In genomic region chr17:36931130-36931529, GRCm38 (mm10) we compare ENCODE assay signal across 33 mouse cellular contexts. TPM values are rescaled to one million over a fixed set of nuclear protein-coding genes. Genes with fewer than 3 reads are reported as not detected.
DNase-seq lines count a peak whose midpoint lies in the region; ATAC-seq and TF ChIP-seq lines count a peak whose summit lies in the region.
"Had no signal": no experiment of that assay in that cellular context is flagged by ENCODE, and none has a peak within 500 bp of the region (broad histone marks: within the 10 kb centered on the region; RNA-seq: fewer than 3 reads in every experiment).

No protein-coding gene starts in this region.

- H3K4me2 ChIP-seq in lung, postnatal 0 days (replicated peaks; ENCODE audit: low read depth, low read length): no peak overlapping the region
- H3K4me2 ChIP-seq: embryonic facial prominence, embryonic 13.5 days; heart, embryonic 13.5 days; hindbrain, embryonic 12.5 days; intestine, embryonic 15.5 days had no signal

- no peak for ATAC-seq in lung, postnatal 0 days
- ATAC-seq: activated CD4-positive, CD25-positive, alpha-beta regulatory T cell, adult 4 months; CD4-positive, CD25-positive, alpha-beta regulatory T cell, adult 4 months; forebrain, embryonic 14.5 days; forebrain, postnatal 0 days; hindbrain, embryonic 16.5 days; intestine, embryonic 15.5 days had no signal

- intact Hi-C loops in heart, adult 2 months (cut with DNase I): no loop called here

- no peaks in the 10 kb centered on the region for H3K79me2 ChIP-seq in heart, adult 2 months (replicated peaks; ENCODE audit: control insufficient read depth, insufficient read depth, low read length)

- peaks cover 15% of the 10 kb centered on the region for H3K4me1 ChIP-seq in heart, adult 2 months (ENCODE audit: control insufficient read depth, insufficient read depth, low read length)
- H3K4me1 ChIP-seq in lung, postnatal 0 days (ENCODE audit: insufficient read depth, low read depth, low read length): peaks cover 7% of the 10 kb centered on the region; the same call in 1 of the 2 replicates
- no peaks in the 10 kb centered on the region for H3K4me1 ChIP-seq in lung, adult 2 months (ENCODE audit: control insufficient read depth, insufficient read depth, low read length)
- H3K4me1 ChIP-seq in embryonic fibroblast, embryonic 13.5 days (ENCODE audit: control insufficient read depth, insufficient read depth, low read length): peaks cover 12% of the 10 kb centered on the region
- H3K4me1 ChIP-seq in cerebellum, adult 2 months (ENCODE audit: control insufficient read depth, insufficient read depth, low read length): no peaks in the 10 kb centered on the region
- H3K4me1 ChIP-seq: embryonic facial prominence, embryonic 10.5 days; embryonic facial prominence, embryonic 13.5 days; hindbrain, embryonic 12.5 days; intestine, embryonic 15.5 days had no signal

- H3K27ac ChIP-seq in heart, adult 2 months: peak overlapping the region; percentile 26
- 0 out of 2 replicates have a peak overlapping the region, but pooled peaks have one; percentile 26 for H3K27ac ChIP-seq in lung, postnatal 0 days (ENCODE audit: low read length)
- H3K27ac ChIP-seq in embryonic fibroblast, embryonic 13.5 days (ENCODE audit: insufficient read depth, low read length): peak overlapping the region; percentile 11; the same call in 1 of the 2 replicates
- H3K27ac ChIP-seq in cerebellum, adult 2 months (ENCODE audit: insufficient read depth, low read length): no peak overlapping the region
- H3K27ac ChIP-seq: embryonic facial prominence, embryonic 10.5 days; embryonic facial prominence, embryonic 13.5 days; heart, embryonic 13.5 days; hindbrain, embryonic 12.5 days; intestine, embryonic 15.5 days had no signal

- no peaks in the 10 kb centered on the region; the same call in 1 of the 2 replicates for H3K36me3 ChIP-seq in heart, adult 2 months (ENCODE audit: control insufficient read depth, insufficient read depth, low read length)
- H3K36me3 ChIP-seq in lung, postnatal 0 days (ENCODE audit: insufficient read depth, low read length): no peaks in the 10 kb centered on the region
- H3K36me3 ChIP-seq: embryonic facial prominence, embryonic 10.5 days; embryonic facial prominence, embryonic 13.5 days; heart, embryonic 13.5 days; hindbrain, embryonic 12.5 days; intestine, embryonic 15.5 days had no signal

- H3K27me3 ChIP-seq in heart, adult 2 months (ENCODE audit: control insufficient read depth, insufficient read depth, low read length): no peaks in the 10 kb centered on the region
- no peaks in the 10 kb centered on the region for H3K27me3 ChIP-seq in lung, postnatal 0 days (replicated peaks; ENCODE audit: insufficient read depth, low read length)
- H3K27me3 ChIP-seq in cerebellum, adult 2 months (ENCODE audit: control insufficient read depth, insufficient read depth, low read length): no peaks in the 10 kb centered on the region
- H3K27me3 ChIP-seq: hindbrain, embryonic 12.5 days; intestine, embryonic 15.5 days had no signal

- no peaks in the 10 kb centered on the region for H3K9me3 ChIP-seq in lung, postnatal 0 days (ENCODE audit: low read length)
- H3K9me3 ChIP-seq: embryonic facial prominence, embryonic 10.5 days; embryonic facial prominence, embryonic 13.5 days; heart, embryonic 13.5 days; hindbrain, embryonic 12.5 days; intestine, embryonic 15.5 days had no signal

- DNase-seq in heart, adult 2 months: no peak
- no peak for DNase-seq in heart, adult 11 months
- DNase-seq in lung, postnatal 0 days (ENCODE audit: low spot score): no peak
- no peak for DNase-seq in lung, adult 2 months
- DNase-seq in liver: no peak
- DNase-seq in cerebellum, adult 2 months: no peak
- DNase-seq: cerebellum, adult 18-20 months; cerebellum, adult 9-11 months; cerebellum, postnatal 25 days; embryo, embryonic 11 days; forebrain, postnatal 0 days; gastrocnemius, postnatal 10 days; gastrocnemius, postnatal 36 days had no signal

- WGBS in heart, adult 2 months: 74% methylated on average over 4 of the region's 4 CpGs
- WGBS in lung, postnatal 0 days: 83% methylated on average over 4 of the region's 4 CpGs
- WGBS in lung, adult 2 months: 83% methylated on average over 4 of the region's 4 CpGs
- WGBS in cerebellum, adult 2 months: 74% methylated on average over 4 of the region's 4 CpGs

- no peak overlapping the region for H3K9ac ChIP-seq in heart, adult 2 months (ENCODE audit: low read depth, low read length)
- H3K9ac ChIP-seq in lung, postnatal 0 days (replicated peaks; ENCODE audit: low read depth): no peak overlapping the region
- H3K9ac ChIP-seq: embryonic facial prominence, embryonic 13.5 days; forebrain, postnatal 0 days; heart, embryonic 13.5 days; hindbrain, embryonic 12.5 days; intestine, embryonic 15.5 days had no signal

- no peak for TF ChIP-seq POLR2A in heart, adult 2 months (IDR thresholded peaks at IDR 0.05; ENCODE audit: insufficient read depth, low read depth, low read length)
- no peak for TF ChIP-seq POLR2A in lung, adult 2 months (IDR thresholded peaks at IDR 0.05; ENCODE audit: borderline replicate concordance, extremely low read depth, low read depth, low read length)
- no peak for TF ChIP-seq POLR2A in embryonic fibroblast, embryonic 13.5 days (IDR thresholded peaks at IDR 0.05; ENCODE audit: low read depth, low read length)
- no peak for TF ChIP-seq POLR2A in cerebellum, adult 2 months (IDR thresholded peaks at IDR 0.05; ENCODE audit: borderline replicate concordance, insufficient read depth, low read length)

- no peak for TF ChIP-seq CTCF in heart, adult 2 months (IDR thresholded peaks at IDR 0.05)
- no peak for TF ChIP-seq CTCF in lung, postnatal 0 days (IDR thresholded peaks at IDR 0.05)
- no peak for TF ChIP-seq CTCF in lung, adult 2 months (IDR thresholded peaks at IDR 0.05; ENCODE audit: insufficient read depth, low read length)
- TF ChIP-seq CTCF in embryonic fibroblast, embryonic 13.5 days (IDR thresholded peaks at IDR 0.05; ENCODE audit: borderline replicate concordance, insufficient read depth, low read length): no peak
- no peak for TF ChIP-seq CTCF in cerebellum, adult 2 months (IDR thresholded peaks at IDR 0.05; ENCODE audit: borderline replicate concordance, insufficient read depth, low read depth, low read length)

- TF ChIP-seq EP300 in heart, adult 2 months (IDR thresholded peaks at IDR 0.05; ENCODE audit: insufficient read depth, low read depth, low read length): no peak
- no peak for TF ChIP-seq EP300 in lung, postnatal 0 days (IDR thresholded peaks at IDR 0.05)

- H3K4me3 ChIP-seq in heart, adult 2 months: no peak overlapping the region
- no peak overlapping the region for H3K4me3 ChIP-seq in lung, postnatal 0 days (ENCODE audit: low read depth, low read length)
- H3K4me3 ChIP-seq in lung, adult 2 months (replicated peaks; ENCODE audit: extremely low read depth, low read depth, low read length): no peak overlapping the region
- H3K4me3 ChIP-seq in embryonic fibroblast, embryonic 13.5 days (ENCODE audit: insufficient read depth, low read length): no peak overlapping the region
- no peak overlapping the region for H3K4me3 ChIP-seq in cerebellum, adult 2 months (replicated peaks; ENCODE audit: insufficient read depth, low read depth, low read length)
- H3K4me3 ChIP-seq: embryonic facial prominence, embryonic 10.5 days; embryonic facial prominence, embryonic 13.5 days; heart, embryonic 13.5 days; hindbrain, embryonic 12.5 days; intestine, embryonic 15.5 days had no signal

RNA-seq across cellular contexts. Expression of gene Rnf39, which starts 11.6 kb away (rescaled TPM):
- total RNA-seq in heart, adult 2 months (2021): under 1 TPM; 0.77 to 0.81 TPM
- polyA plus RNA-seq in heart, adult 2 months (2012; rRNA removed): 0.64 and 1.00 TPM in 2 replicates
- polyA plus RNA-seq in lung, postnatal 0 days (2015; fragmentation: Nextera tagmentation; extraction: Ambion mirVana): 13.4 and 13.5 TPM in 2 replicates
- 34.4 and 42.1 TPM in 2 replicates for polyA plus RNA-seq in lung, adult 2 months (2012; rRNA removed)
- polyA plus RNA-seq in embryonic fibroblast, embryonic 13.5 days (2011; ENCODE audit: insufficient read length, low read depth, missing spikeins): 0.44 and 0.92 TPM in 2 replicates
- polyA plus RNA-seq in cerebellum, adult 2 months (2012; rRNA removed): 5.6 and 6.5 TPM in 2 replicates
- total RNA-seq: gastrocnemius, postnatal 36 days; granulocyte monocyte progenitor cell, adult 5-6 weeks; hematopoietic stem cell, adult 5-6 weeks; MEL had no signal
- polyA plus RNA-seq: activated CD4-positive, CD25-positive, alpha-beta regulatory T cell, adult 4 months; CD4-positive, CD25-positive, alpha-beta regulatory T cell, adult 4 months; embryonic facial prominence, embryonic 10.5 days had no signal

RNA-seq across cellular contexts. Expression of gene Ppp1r11, which starts 20.4 kb away (rescaled TPM):
- 100 to 1,000 TPM in 1 of 2 experiments, 10 to 100 TPM in 1; 92.4 to 108 TPM for total RNA-seq in heart, adult 2 months (2021)
- 56.8 and 70.8 TPM in 2 replicates for polyA plus RNA-seq in heart, adult 2 months (2012; rRNA removed)
- 96.9 and 108 TPM in 2 replicates for polyA plus RNA-seq in lung, postnatal 0 days (2015; fragmentation: Nextera tagmentation; extraction: Ambion mirVana)
- polyA plus RNA-seq in lung, adult 2 months (2012; rRNA removed): 42.8 and 58.3 TPM in 2 replicates
- 60.4 and 65.2 TPM in 2 replicates for polyA plus RNA-seq in embryonic fibroblast, embryonic 13.5 days (2011; ENCODE audit: insufficient read length, low read depth, missing spikeins)
- 196 and 206 TPM in 2 replicates for polyA plus RNA-seq in cerebellum, adult 2 months (2012; rRNA removed)

RNA-seq across cellular contexts. Expression of gene Znrd1, which starts 27.2 kb away (rescaled TPM):
- 10 to 100 TPM; 25.9 to 29.0 TPM for total RNA-seq in heart, adult 2 months (2021)
- polyA plus RNA-seq in heart, adult 2 months (2012; rRNA removed): 19.8 and 26.2 TPM in 2 replicates
- polyA plus RNA-seq in lung, postnatal 0 days (2015; fragmentation: Nextera tagmentation; extraction: Ambion mirVana): 63.8 and 72.8 TPM in 2 replicates
- polyA plus RNA-seq in lung, adult 2 months (2012; rRNA removed): 23.8 and 30.3 TPM in 2 replicates
- 37.8 and 55.0 TPM in 2 replicates for polyA plus RNA-seq in embryonic fibroblast, embryonic 13.5 days (2011; ENCODE audit: insufficient read length, low read depth, missing spikeins)
- polyA plus RNA-seq in cerebellum, adult 2 months (2012; rRNA removed): 37.5 and 40.6 TPM in 2 replicates

RNA-seq across cellular contexts. Expression of gene Znrd1as, which starts 27.3 kb away (rescaled TPM):
- 10 to 100 TPM; 14.1 to 18.2 TPM for total RNA-seq in heart, adult 2 months (2021)
- 4.0 and 8.8 TPM in 2 replicates for polyA plus RNA-seq in heart, adult 2 months (2012; rRNA removed)
- 5.1 and 6.1 TPM in 2 replicates for polyA plus RNA-seq in lung, postnatal 0 days (2015; fragmentation: Nextera tagmentation; extraction: Ambion mirVana)
- 1.1 and 1.4 TPM in 2 replicates for polyA plus RNA-seq in lung, adult 2 months (2012; rRNA removed)
- polyA plus RNA-seq in embryonic fibroblast, embryonic 13.5 days (2011; ENCODE audit: insufficient read length, low read depth, missing spikeins): 9.0 and 11.6 TPM in 2 replicates
- 6.7 and 7.8 TPM in 2 replicates for polyA plus RNA-seq in cerebellum, adult 2 months (2012; rRNA removed)

RNA-seq across cellular contexts. Expression of gene Trim31, which starts 33.2 kb away (rescaled TPM):
- not detected for total RNA-seq in heart, adult 2 months (2021)
- not detected in 2 replicates for polyA plus RNA-seq in heart, adult 2 months (2012; rRNA removed)
- not detected in 2 replicates for polyA plus RNA-seq in lung, postnatal 0 days (2015; fragmentation: Nextera tagmentation; extraction: Ambion mirVana)
- polyA plus RNA-seq in lung, adult 2 months (2012; rRNA removed): 0.10 TPM in 1 of 2 replicates, not detected in the other
- not detected in 2 replicates for polyA plus RNA-seq in embryonic fibroblast, embryonic 13.5 days (2011; ENCODE audit: insufficient read length, low read depth, missing spikeins)
- polyA plus RNA-seq in cerebellum, adult 2 months (2012; rRNA removed): not detected in 2 replicates
- total RNA-seq: adrenal gland, adult 8-10 months; adrenal gland, postnatal 25 days; forebrain, postnatal 0 days; gastrocnemius, adult 18-20 months; gastrocnemius, postnatal 10 days; gastrocnemius, postnatal 36 days; granulocyte monocyte progenitor cell, adult 5-6 weeks; heart, postnatal 25 days; hematopoietic stem cell, adult 5-6 weeks; MEL had no signal
- polyA plus RNA-seq: activated CD4-positive, CD25-positive, alpha-beta regulatory T cell, adult 4 months; C2C12; CD4-positive, CD25-positive, alpha-beta regulatory T cell, adult 4 months; cortical plate, adult 2 months; embryonic facial prominence, embryonic 10.5 days; embryonic facial prominence, embryonic 13.5 days; forebrain, embryonic 11.5 days; forebrain, embryonic 14.5 days; heart, embryonic 13.5 days; hindbrain, embryonic 12.5 days; hindbrain, embryonic 16.5 days had no signal
